ENCODE assay signal across 8 mouse cellular contexts in genomic region chr13:35947354-35948000, GRCm38 (mm10). TPM values are rescaled to one million over a fixed set of nuclear protein-coding genes. Genes with fewer than 3 reads are reported as not detected.
DNase-seq lines count a peak whose midpoint lies in the region; ATAC-seq and TF ChIP-seq lines count a peak whose summit lies in the region.

No protein-coding gene starts in this region.

- peaks cover 8% of the 10 kb centered on the region; the same call in 1 of the 2 replicates for H3K4me1 ChIP-seq in liver, postnatal 0 days (ENCODE audit: insufficient read depth)
- no peaks in the 10 kb centered on the region for H3K4me1 ChIP-seq in olfactory bulb, adult 2 months (ENCODE audit: control insufficient read depth, insufficient read depth, low read length)
- H3K4me1 ChIP-seq in thymus, adult 2 months (replicated peaks; ENCODE audit: control insufficient read depth, insufficient read depth, low read length): no peaks in the 10 kb centered on the region

- no peaks in the 10 kb centered on the region for H3K9me3 ChIP-seq in liver, postnatal 0 days (ENCODE audit: low read length)

- no peak overlapping the region for H3K9ac ChIP-seq in liver, postnatal 0 days (replicated peaks)

- H3K4me3 ChIP-seq in liver, postnatal 0 days (ENCODE audit: low read depth, low read length): no peak overlapping the region
- no peak overlapping the region for H3K4me3 ChIP-seq in olfactory bulb, adult 2 months (ENCODE audit: insufficient read depth, low read depth, low read length)
- H3K4me3 ChIP-seq in thymus, adult 2 months (ENCODE audit: control insufficient read depth, insufficient read depth, low read length): no peak overlapping the region

- no peak overlapping the region for H3K4me2 ChIP-seq in liver, postnatal 0 days (ENCODE audit: low read depth, low read length)

- whole genome bisulfite sequencing in liver, postnatal 0 days (ENCODE audit: insufficient replicate concordance): 18% methylated on average over 14 of the region's 14 CpGs
- WGBS in olfactory bulb, adult 2 months: 22% methylated on average over 14 of the region's 14 CpGs
- 29% methylated on average over 14 of the region's 14 CpGs for WGBS in thymus, adult 2 months

- no peaks in the 10 kb centered on the region for H3K27me3 ChIP-seq in liver, postnatal 0 days (ENCODE audit: insufficient read depth, low read length)
- H3K27me3 ChIP-seq in thymus, adult 2 months (ENCODE audit: control insufficient read depth, insufficient read depth, low read length): no peaks in the 10 kb centered on the region

- intact Hi-C loops in gastrocnemius, postnatal 36 days (cut with DNase I): no loop called here

- peak; percentile 39 to 42 for DNase-seq in CD8-positive naive resting alpha-beta T cell, adult 2 months (ENCODE audit: low read depth in 2 of 2, low spot score in 2 of 2)
- peak; percentile 86 for DNase-seq in adrenal gland, postnatal 14 days
- peak; percentile 62 for DNase-seq in embryo, embryonic 11.5 days (ENCODE audit: low read depth, low spot score)
- peak; percentile 62 to 70 for DNase-seq in gastrocnemius, postnatal 36 days
- peak; percentile 78 for DNase-seq in kidney, postnatal 14 days
- DNase-seq in liver, postnatal 0 days: peak; percentile 80
- DNase-seq in thymus, adult 2 months: peak; percentile 58

- no peak for TF ChIP-seq EP300 in liver, postnatal 0 days (IDR thresholded peaks at IDR 0.05; ENCODE audit: low read depth)

- no peak overlapping the region for H3K27ac ChIP-seq in liver, postnatal 0 days (ENCODE audit: low read depth)
- H3K27ac ChIP-seq in olfactory bulb, adult 2 months (ENCODE audit: insufficient read depth, low read depth, low read length): no peak overlapping the region
- no peak overlapping the region for H3K27ac ChIP-seq in thymus, adult 2 months (ENCODE audit: control insufficient read depth, insufficient read depth, low read length)

- no peak for TF ChIP-seq POLR2A in olfactory bulb, adult 2 months (IDR thresholded peaks at IDR 0.05; ENCODE audit: insufficient read depth, low read depth, low read length)
- no peak for TF ChIP-seq POLR2A in thymus, adult 2 months (IDR thresholded peaks at IDR 0.05; ENCODE audit: control insufficient read depth, extremely low read depth, insufficient read depth, low read length, poor library complexity)

- TF ChIP-seq CTCF in liver, postnatal 0 days (IDR thresholded peaks at IDR 0.05; ENCODE audit: low read depth): peak; percentile 95
- TF ChIP-seq CTCF in olfactory bulb, adult 2 months (IDR thresholded peaks at IDR 0.05; ENCODE audit: insufficient read depth, low read depth, low read length): 0 out of 2 replicates have a peak, but pooled peaks have one; percentile 18
- no peak for TF ChIP-seq CTCF in thymus, adult 2 months (IDR thresholded peaks at IDR 0.05; ENCODE audit: borderline replicate concordance, control insufficient read depth, extremely low read depth, insufficient read depth, low read length, poor library complexity)

- 0 out of 2 replicates have a peak, but pooled peaks have one; percentile 35 for ATAC-seq in liver, postnatal 0 days

- no peaks in the 10 kb centered on the region for H3K36me3 ChIP-seq in liver, postnatal 0 days (replicated peaks; ENCODE audit: insufficient read depth, low read length)
- no peaks in the 10 kb centered on the region for H3K36me3 ChIP-seq in thymus, adult 2 months (ENCODE audit: control insufficient read depth, insufficient read depth, low read length)

RNA-seq across cellular contexts. Expression of gene Ppp1r3g, which starts 11.2 kb away (rescaled TPM):
- total RNA-seq in adrenal gland, postnatal 14 days (2021): 0.26 and 0.82 TPM in 2 replicates
- under 1 TPM in 1 of 2 experiments, not detected in 1; 0.10 TPM for total RNA-seq in gastrocnemius, postnatal 36 days (2021)
- 2.2 and 4.3 TPM in 2 replicates for polyA plus RNA-seq in liver, postnatal 0 days (2015; fragmentation: Nextera tagmentation; extraction: Ambion mirVana)
- polyA plus RNA-seq in olfactory bulb, adult 2 months (2012; ENCODE audit: insufficient read depth, insufficient read length, low replicate concordance, missing spikeins): not detected in 2 replicates
- polyA plus RNA-seq in thymus, adult 2 months (2012; rRNA removed): 0.19 TPM in 1 of 2 replicates, not detected in the other

RNA-seq across cellular contexts. Expression of gene Rpp40, which starts 41.3 kb away (rescaled TPM):
- total RNA-seq in adrenal gland, postnatal 14 days (2021): 12.8 and 14.8 TPM in 2 replicates
- 10 to 100 TPM in 1 of 2 experiments, 1 to 10 TPM in 1; 8.7 to 15.1 TPM for total RNA-seq in gastrocnemius, postnatal 36 days (2021)
- 7.8 and 11.3 TPM in 2 replicates for polyA plus RNA-seq in liver, postnatal 0 days (2015; fragmentation: Nextera tagmentation; extraction: Ambion mirVana)
- not detected in 2 replicates for polyA plus RNA-seq in olfactory bulb, adult 2 months (2012; ENCODE audit: insufficient read depth, insufficient read length, low replicate concordance, missing spikeins)
- polyA plus RNA-seq in thymus, adult 2 months (2012; rRNA removed): 2.9 and 3.3 TPM in 2 replicates
